Mouse (Mus musculus) C3H10T1/2 (cell line): ENCODE results near the gene Txnrd1. TPM values are rescaled to one million over a fixed set of nuclear protein-coding genes. Genes with fewer than 3 reads are reported as not detected.

Source experiments
- polyA plus RNA-seq, 2 experiments: library from polyadenylated mRNA; unstranded; fragments of >200 nt; fragmentation: generic; extraction: Trizol; gene quantifications; one replicate each; pipeline ENCODE4 v1.2.1; 2012; ENCODE audit warnings: missing spikeins in 2 of 2

Txnrd1 gene
- 10 to 100 TPM; 13.4 to 45.5 TPM for polyA plus RNA-seq

DNA sequence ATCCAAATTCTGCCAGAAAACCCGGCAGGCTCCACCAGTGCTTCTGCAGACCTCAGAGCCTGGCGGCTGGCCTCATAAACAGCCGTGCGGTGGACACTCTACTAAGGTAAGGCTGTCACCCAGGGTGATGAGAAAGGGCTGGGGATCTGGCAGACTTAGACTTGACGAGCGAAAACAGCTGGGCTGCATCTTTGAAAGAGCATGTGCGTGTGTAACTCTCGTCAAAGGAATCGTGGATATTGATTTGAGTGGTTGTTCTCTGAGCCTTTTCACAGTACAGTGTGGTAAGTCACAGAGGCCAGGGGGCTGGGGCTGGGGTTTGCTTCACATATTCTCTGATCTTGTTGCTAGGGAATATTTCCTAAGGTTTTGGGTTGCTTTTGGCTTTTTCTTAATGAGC lies at the start of gene Txnrd1:
Txnrd1 (plus strand) TSS at position 26 of the 400 bp plus-strand sequence.

GRCm38 (mm10) chr10:82866356-82866755 lies 32.6 kb downstream of the Txnrd1 start, which contains the start of gene Eid3:
TSS of gene Eid3 (plus strand) at chr10:82866626.

Other genes with a start within 250 kb of the Txnrd1 start
- 10 to 100 TPM; 10.8 to 12.5 TPM for gene 1190007I07Rik, start 210.7 kb upstream of the Txnrd1 start, polyA plus RNA-seq
- gene Tdg, start 204.1 kb upstream of the Txnrd1 start, polyA plus RNA-seq, result 10 to 100 TPM in 1 of 2 experiments, 1 to 10 TPM in 1; 2.9 to 11.0 TPM
- gene Glt8d2, start 143.3 kb upstream of the Txnrd1 start, polyA plus RNA-seq, result 10 to 100 TPM in 1 of 2 experiments, 1 to 10 TPM in 1; 2.3 to 50.4 TPM
- 1 to 10 TPM in 1 of 2 experiments, under 1 TPM in 1; 0.60 to 8.4 TPM for gene Hcfc2, start 137.8 kb upstream of the Txnrd1 start, polyA plus RNA-seq
- gene Nfyb, start 69.8 kb upstream of the Txnrd1 start, polyA plus RNA-seq, result 10 to 100 TPM in 1 of 2 experiments, 1 to 10 TPM in 1; 2.0 to 11.3 TPM
- gene Eid3, start 32.7 kb downstream of the Txnrd1 start, polyA plus RNA-seq, result under 1 TPM; 0.08 to 0.37 TPM
- gene Chst11, start 151.5 kb downstream of the Txnrd1 start, polyA plus RNA-seq, result 10 to 100 TPM in 1 of 2 experiments, under 1 TPM in 1; 0.76 to 11.4 TPM